Mouse (Mus musculus) forebrain, embryonic 15.5 days (tissue): ENCODE results near the gene Hs3st3b1. TPM values are rescaled to one million over a fixed set of nuclear protein-coding genes. Genes with fewer than 3 reads are reported as not detected.

Experiments
- ATAC-seq: fragments of 200-750 bp; cut with Nextera tagmentation; replicated peaks from 2 replicates; pipeline ENCODE4 v1.8.0; 2017; ENCODE audit warnings: mild to moderate bottlenecking, moderate TSS enrichment, moderate library complexity
- H3K27ac ChIP-seq: fragments of 300-500 bp; sonication (generic); replicated peaks from 2 replicates; pipeline ENCODE4 v1.5.1; 2015; ENCODE audit warnings: mild to moderate bottlenecking, inconsistent platforms
- H3K27me3 ChIP-seq: fragments of 300-500 bp; sonication (generic); 2 replicates; pipeline ENCODE4 v1.6.1; 2015; ENCODE audit warnings: inconsistent platforms
- H3K36me3 ChIP-seq: fragments of 300-500 bp; sonication (generic); 2 replicates; pipeline ENCODE4 v1.6.1; 2015; ENCODE audit warnings: mild to moderate bottlenecking, inconsistent platforms
- H3K4me1 ChIP-seq: fragments of 300-500 bp; sonication (generic); 2 replicates; pipeline ENCODE4 v1.6.1; 2015; ENCODE audit warnings: inconsistent platforms
- H3K4me2 ChIP-seq: fragments of 300-500 bp; sonication (generic); replicated peaks from 2 replicates; pipeline ENCODE4 v1.6.1; 2015; ENCODE audit warnings: mild to moderate bottlenecking, inconsistent platforms
- H3K4me3 ChIP-seq: fragments of 300-500 bp; sonication (generic); 2 replicates; pipeline ENCODE4 v1.5.1; 2015; ENCODE audit warnings: mild to moderate bottlenecking, inconsistent platforms
- H3K9ac ChIP-seq: fragments of 300-500 bp; sonication (generic); replicated peaks from 2 replicates; pipeline ENCODE4 v1.6.1; 2015; ENCODE audit warnings: mild to moderate bottlenecking, inconsistent platforms
- H3K9me3 ChIP-seq: fragments of 300-500 bp; sonication (generic); 2 replicates; pipeline ENCODE4 v1.6.1; 2016; ENCODE audit warnings: inconsistent platforms
- WGBS: fragments of 180-500 bp; shearing (Covaris S2); methylation state at CpG from one replicate; pipeline ENCODE4 v1.1.7; 2015; ENCODE audit warnings: mixed read lengths; 5-methylcytosine and 5-hydroxymethylcytosine counted together
- polyA plus RNA-seq: library from polyadenylated mRNA; unstranded; fragments of >200 nt; fragmentation: Nextera tagmentation; extraction: Ambion mirVana; gene quantifications from 2 replicates; pipeline ENCODE4 v1.2.1, GENCODE M21; 2015

Gene Hs3st3b1
- polyA plus RNA-seq: 4.3 and 4.4 TPM in 2 replicates

- H3K27ac ChIP-seq: peak within 1 kb of the TSS; percentile 3; the same call in 1 of the 2 replicates
- WGBS: under 1% methylated on average over 43 of the region's 43 CpGs
- H3K4me2 ChIP-seq: peak within 1 kb of the TSS; percentile 92
- H3K36me3 ChIP-seq: no peaks in the 10 kb centered on the region
- peak within 1 kb of the TSS; percentile 48 for H3K4me3 ChIP-seq
- ATAC-seq: peak; percentile 96
- H3K9me3 ChIP-seq: no peaks in the 10 kb centered on the region
- peak within 1 kb of the TSS; percentile 41 for H3K9ac ChIP-seq
- peaks cover 83% of the 10 kb centered on the region for H3K27me3 ChIP-seq
- peaks cover 53% of the 10 kb centered on the region for H3K4me1 ChIP-seq
Measured at GRCm38 (mm10) chr11:63922091-63922621, at the start of gene Hs3st3b1. Gene Hs3st3b1 (minus strand): TSS chr11:63922290.

- H3K9ac ChIP-seq: no peak overlapping the region
- H3K4me1 ChIP-seq: peaks cover 21% of the 10 kb centered on the region
- no peaks in the 10 kb centered on the region for H3K9me3 ChIP-seq
- H3K4me2 ChIP-seq: no peak overlapping the region
- no peaks in the 10 kb centered on the region for H3K36me3 ChIP-seq
- no peak for ATAC-seq
- H3K4me3 ChIP-seq: no peak overlapping the region
- no peak overlapping the region for H3K27ac ChIP-seq
- 92% methylated on average over 9 of the region's 9 CpGs for WGBS
- no peaks in the 10 kb centered on the region for H3K27me3 ChIP-seq
Measured at GRCm38 (mm10) chr11:63971462-63971861, 49.4 kb upstream of the Hs3st3b1 start.

GRCm38 (mm10) chr11:63970818-63971217, 48.7 kb upstream of the Hs3st3b1 start:
- peaks cover 21% of the 10 kb centered on the region for H3K4me1 ChIP-seq
- H3K27me3 ChIP-seq: no peaks in the 10 kb centered on the region
- ATAC-seq: no peak
- no peak overlapping the region for H3K27ac ChIP-seq
- no peaks in the 10 kb centered on the region for H3K9me3 ChIP-seq
- no peaks in the 10 kb centered on the region for H3K36me3 ChIP-seq
- no peak overlapping the region for H3K4me3 ChIP-seq
- no peak overlapping the region for H3K4me2 ChIP-seq
- 98% methylated on average over 6 of the region's 6 CpGs for WGBS
- H3K9ac ChIP-seq: no peak overlapping the region

GRCm38 (mm10) chr11:63969205-63969910, 47.3 kb upstream of the Hs3st3b1 start:
- ATAC-seq: peak; percentile 82
- Histone ChIP-seq H3K36me3 (no peaks in the 10 kb centered on the region), H3K4me2 (no peak overlapping the region), H3K4me3 (no peak overlapping the region), H3K9me3 (no peaks in the 10 kb centered on the region), H3K4me1 (peaks cover 21% of the 10 kb centered on the region), H3K27me3 (no peaks in the 10 kb centered on the region), H3K9ac (no peak overlapping the region), H3K27ac (peak overlapping the region; percentile 56)
- WGBS: 13% methylated on average over 11 of the region's 11 CpGs

GRCm38 (mm10) chr11:63968388-63969035, 46.4 kb upstream of the Hs3st3b1 start:
- Histone ChIP-seq H3K4me3 (no peak overlapping the region), H3K27me3 (no peaks in the 10 kb centered on the region), H3K36me3 (no peaks in the 10 kb centered on the region), H3K4me1 (peaks cover 21% of the 10 kb centered on the region), H3K4me2 (no peak overlapping the region), H3K9ac (no peak overlapping the region), H3K9me3 (no peaks in the 10 kb centered on the region), H3K27ac (peak overlapping the region; percentile 56)
- ATAC-seq: no peak
- 42% methylated on average over 3 of the region's 3 CpGs for WGBS

DNA sequence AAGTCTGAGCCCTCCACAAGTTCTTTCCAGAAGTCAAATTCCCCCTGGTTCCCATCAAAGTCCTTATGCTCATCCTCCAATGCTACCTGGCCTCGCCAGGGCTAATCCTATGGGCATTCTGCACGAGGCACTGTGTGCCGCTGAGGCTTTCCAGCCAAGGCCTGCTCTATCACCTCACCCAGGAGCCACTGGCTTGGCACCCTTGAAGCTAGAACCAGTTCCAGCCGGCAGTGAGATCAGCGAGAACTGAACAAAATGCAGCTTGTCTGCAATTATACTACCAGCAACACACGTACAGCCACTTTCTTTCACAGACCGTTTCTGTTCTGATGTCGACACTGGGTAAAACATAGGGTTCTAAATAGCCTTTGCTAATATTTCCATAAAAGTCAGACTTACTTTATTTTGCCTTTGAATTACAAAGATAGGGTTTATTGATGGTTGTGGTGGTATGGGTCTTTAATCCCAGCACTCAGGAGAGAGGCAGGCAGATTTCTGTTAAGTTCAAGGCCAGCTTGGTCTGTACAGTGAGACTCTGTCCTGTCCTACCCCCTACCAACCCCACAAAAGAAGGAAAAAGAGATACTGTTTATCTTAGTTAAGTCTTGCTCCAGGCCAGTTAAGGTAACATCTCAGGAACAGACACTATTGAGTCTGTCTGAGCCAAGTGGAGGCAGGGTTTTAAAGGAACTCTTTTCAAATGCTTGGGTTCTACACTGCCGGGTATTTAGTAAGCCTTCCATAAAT, 45.7 kb upstream of the Hs3st3b1 start:
- H3K27me3 ChIP-seq: no peaks in the 10 kb centered on the region
- no peak overlapping the region for H3K27ac ChIP-seq
- H3K4me1 ChIP-seq: peaks cover 21% of the 10 kb centered on the region
- WGBS: 65% methylated on average over 9 of the region's 9 CpGs
- no peak overlapping the region for H3K4me3 ChIP-seq
- no peaks in the 10 kb centered on the region for H3K9me3 ChIP-seq
- no peak for ATAC-seq
- H3K36me3 ChIP-seq: no peaks in the 10 kb centered on the region
- no peak overlapping the region for H3K4me2 ChIP-seq
- no peak overlapping the region for H3K9ac ChIP-seq

- no peak overlapping the region for H3K9ac ChIP-seq
- H3K9me3 ChIP-seq: no peaks in the 10 kb centered on the region
- ATAC-seq: no peak
- H3K4me2 ChIP-seq: no peak overlapping the region
- H3K4me1 ChIP-seq: peaks cover 21% of the 10 kb centered on the region
- WGBS: 39% methylated on average over 5 of the region's 5 CpGs
- no peak overlapping the region for H3K27ac ChIP-seq
- H3K36me3 ChIP-seq: no peaks in the 10 kb centered on the region
- no peak overlapping the region for H3K4me3 ChIP-seq
- no peaks in the 10 kb centered on the region for H3K27me3 ChIP-seq
Measured at GRCm38 (mm10) chr11:63965437-63965836, 43.3 kb upstream of the Hs3st3b1 start.

DNA sequence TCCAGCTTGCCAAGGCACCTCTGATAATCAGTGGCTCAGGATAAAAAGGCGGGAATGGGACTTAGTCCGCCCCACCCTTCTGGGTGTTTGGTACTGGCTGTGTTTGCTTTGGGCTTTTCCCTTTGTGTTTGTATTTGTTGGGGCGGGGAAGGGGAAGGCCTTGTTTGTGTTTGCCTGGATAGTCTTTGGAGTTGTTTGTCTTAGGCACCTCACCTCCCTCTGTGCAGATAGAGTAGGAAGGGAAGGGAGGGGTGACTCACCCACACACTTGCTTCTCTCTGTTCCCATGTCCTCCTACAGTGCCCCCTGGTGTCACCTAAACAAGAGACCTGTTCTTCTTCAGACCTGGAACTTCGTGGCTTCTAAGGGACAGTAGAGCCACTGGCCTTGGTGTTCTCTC, 35.1 kb upstream of the Hs3st3b1 start:
- no peak for ATAC-seq
- 51% methylated on average over 4 of the region's 4 CpGs for WGBS
- Histone ChIP-seq H3K9me3 (no peaks in the 10 kb centered on the region), H3K9ac (no peak overlapping the region), H3K36me3 (no peaks in the 10 kb centered on the region), H3K4me1 (peaks cover 8% of the 10 kb centered on the region), H3K27me3 (no peaks in the 10 kb centered on the region), H3K4me3 (no peak overlapping the region), H3K4me2 (no peak overlapping the region), H3K27ac (no peak overlapping the region)

DNA sequence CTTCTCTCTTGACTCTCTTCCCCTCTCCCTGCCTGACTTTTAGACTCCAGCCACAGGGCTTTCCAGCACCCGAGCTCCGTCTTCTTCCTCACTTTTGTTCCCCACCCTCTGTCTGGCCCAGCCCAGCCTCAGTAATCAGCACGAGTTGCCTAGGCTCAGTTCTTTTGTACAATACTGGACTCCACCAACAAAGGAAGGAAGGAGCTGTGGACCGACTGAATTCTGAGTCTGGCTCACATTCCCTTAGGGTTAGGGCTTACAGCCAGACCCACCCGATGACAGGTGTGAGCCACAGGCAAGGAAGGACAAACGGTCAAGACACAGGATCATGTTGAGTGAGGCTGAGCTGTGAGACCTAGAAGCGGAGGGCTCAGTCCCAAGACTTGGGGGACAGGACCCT, 34.7 kb upstream of the Hs3st3b1 start:
- WGBS: 22% methylated on average over 7 of the region's 7 CpGs

DNA sequence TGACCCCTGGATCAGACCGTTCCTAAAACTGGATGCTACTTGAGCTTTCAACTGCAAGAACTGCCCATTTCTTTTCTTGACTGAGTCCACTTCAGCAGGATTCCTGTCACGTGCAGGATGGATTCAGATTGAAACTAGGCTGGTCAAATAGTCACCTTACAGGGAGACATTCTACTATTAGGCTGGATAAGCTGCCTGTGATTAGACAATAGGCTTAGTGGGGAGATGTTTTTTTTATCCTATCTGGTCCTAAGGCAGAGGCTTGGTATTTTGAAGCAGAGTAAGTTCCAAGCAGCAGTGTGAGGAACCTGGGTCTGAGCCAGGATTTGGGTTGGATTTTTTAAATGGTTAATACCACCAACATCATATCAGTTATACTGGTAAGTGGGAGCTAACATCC, 31.8 kb upstream of the Hs3st3b1 start:
- no peaks in the 10 kb centered on the region for H3K27me3 ChIP-seq
- H3K36me3 ChIP-seq: no peaks in the 10 kb centered on the region
- no peak overlapping the region for H3K9ac ChIP-seq
- H3K27ac ChIP-seq: no peak overlapping the region
- H3K4me3 ChIP-seq: no peak overlapping the region
- no peak overlapping the region for H3K4me2 ChIP-seq
- H3K9me3 ChIP-seq: no peaks in the 10 kb centered on the region
- no peak for ATAC-seq
- peaks cover 13% of the 10 kb centered on the region for H3K4me1 ChIP-seq
- 82% methylated on average over 2 of the region's 2 CpGs for WGBS

More for the DNA sequence above, 34.7 kb upstream of the Hs3st3b1 start:
- no peaks in the 10 kb centered on the region for H3K36me3 ChIP-seq
- no peak overlapping the region for H3K4me3 ChIP-seq
- peaks cover 13% of the 10 kb centered on the region for H3K4me1 ChIP-seq
- H3K9me3 ChIP-seq: no peaks in the 10 kb centered on the region
- no peak overlapping the region for H3K4me2 ChIP-seq
- H3K27me3 ChIP-seq: no peaks in the 10 kb centered on the region
- H3K9ac ChIP-seq: no peak overlapping the region
- ATAC-seq: no peak
- no peak overlapping the region for H3K27ac ChIP-seq

GRCm38 (mm10) chr11:63952743-63953191, 30.7 kb upstream of the Hs3st3b1 start:
- no peak overlapping the region for H3K27ac ChIP-seq
- no peaks in the 10 kb centered on the region for H3K27me3 ChIP-seq
- 7% methylated on average over 4 of the region's 4 CpGs for WGBS
- H3K4me1 ChIP-seq: peaks cover 13% of the 10 kb centered on the region
- H3K4me2 ChIP-seq: no peak overlapping the region
- no peaks in the 10 kb centered on the region for H3K36me3 ChIP-seq
- no peaks in the 10 kb centered on the region for H3K9me3 ChIP-seq
- no peak overlapping the region for H3K4me3 ChIP-seq
- ATAC-seq: no peak
- H3K9ac ChIP-seq: no peak overlapping the region
